Mouse (Mus musculus): Measurements from ENCODE around the gene Hamp. TPM values are rescaled to one million over a fixed set of nuclear protein-coding genes. Genes with fewer than 3 reads are reported as not detected.

Gene Hamp
- total and polyA plus RNA-seq, 3 experiments: not detected

GRCm38 (mm10) chr7:30965677-30966076 is 21.8 kb upstream of the Hamp start:
- Histone ChIP-seq H3K4me1 (ENCODE audit: insufficient read depth, low read depth, low read length) (peaks cover 13% of the 10 kb centered on the region; the same call in 1 of the 2 replicates), H3K9me3 (replicated peaks) (no peaks in the 10 kb centered on the region), H3K27me3 (ENCODE audit: insufficient read depth, low read length) (peaks cover 22% of the 10 kb centered on the region), H3K36me3 (replicated peaks) (no peaks in the 10 kb centered on the region), H3K4me3 (ENCODE audit: low read depth, low read length) (no peak overlapping the region)
- DNase-seq (ENCODE audit: low spot score) (no peak), ATAC-seq (ENCODE audit: extremely low read depth, insufficient number of reproducible peaks, low FRiP score, poor library complexity, severe bottlenecking) (no peak)
- TF ChIP-seq GATA2 (IDR thresholded peaks at IDR 0.05; ENCODE audit: borderline replicate concordance, low read depth, low read length) (no peak), POLR2AphosphoS5 (IDR thresholded peaks at IDR 0.05; ENCODE audit: insufficient replicate concordance, low read depth, low read length) (no peak), CTCF (IDR thresholded peaks at IDR 0.05; ENCODE audit: low read depth, low read length) (no peak), GATA1 (IDR thresholded peaks at IDR 0.05; ENCODE audit: borderline replicate concordance, low read length) (no peak), TAL1 (conservative IDR thresholded peaks at IDR 0.05; ENCODE audit: low read depth, low read length) (no peak)

- Histone ChIP-seq H3K4me3 (ENCODE audit: low read depth, low read length) (no peak overlapping the region), H3K36me3 (replicated peaks) (peaks cover 6% of the 10 kb centered on the region), H3K4me1 (ENCODE audit: insufficient read depth, low read depth, low read length) (peaks cover 18% of the 10 kb centered on the region), H3K9me3 (replicated peaks) (no peaks in the 10 kb centered on the region), H3K27me3 (ENCODE audit: insufficient read depth, low read length) (peaks cover 16% of the 10 kb centered on the region)
- ATAC-seq (ENCODE audit: extremely low read depth, insufficient number of reproducible peaks, low FRiP score, poor library complexity, severe bottlenecking) (no peak), DNase-seq (ENCODE audit: low spot score) (no peak)
- no peak for TF ChIP-seq GATA1 (IDR thresholded peaks at IDR 0.05; ENCODE audit: borderline replicate concordance, low read length)
- TF ChIP-seq TAL1 (conservative IDR thresholded peaks at IDR 0.05; ENCODE audit: low read depth, low read length): no peak
- no peak for TF ChIP-seq GATA2 (IDR thresholded peaks at IDR 0.05; ENCODE audit: borderline replicate concordance, low read depth, low read length)
- no peak for TF ChIP-seq POLR2AphosphoS5 (IDR thresholded peaks at IDR 0.05; ENCODE audit: insufficient replicate concordance, low read depth, low read length)
- TF ChIP-seq CTCF (IDR thresholded peaks at IDR 0.05; ENCODE audit: low read depth, low read length): no peak
These were observed 20.5 kb upstream of the Hamp start for GRCm38 (mm10) chr7:30964366-30964765.

GRCm38 (mm10) chr7:30962862-30963261 is 19.0 kb upstream of the Hamp start:
- H3K4me3 ChIP-seq (ENCODE audit: low read depth, low read length): no peak overlapping the region

GRCm38 (mm10) chr7:30959786-30960349 is 16.0 kb upstream of the Hamp start:
- Histone ChIP-seq H3K4me1 (ENCODE audit: insufficient read depth, low read depth, low read length) (peaks cover 31% of the 10 kb centered on the region), H3K9me3 (replicated peaks) (no peaks in the 10 kb centered on the region), H3K36me3 (replicated peaks) (peaks cover 31% of the 10 kb centered on the region), H3K27me3 (ENCODE audit: insufficient read depth, low read length) (peaks cover 3% of the 10 kb centered on the region; the same call in 1 of the 2 replicates), H3K4me3 (ENCODE audit: low read depth, low read length) (no peak overlapping the region)
- no peak for DNase-seq (ENCODE audit: low spot score)
- ATAC-seq (ENCODE audit: extremely low read depth, insufficient number of reproducible peaks, low FRiP score, poor library complexity, severe bottlenecking): no peak
- no peak for TF ChIP-seq TAL1 (conservative IDR thresholded peaks at IDR 0.05; ENCODE audit: low read depth, low read length)
- TF ChIP-seq CTCF (IDR thresholded peaks at IDR 0.05; ENCODE audit: low read depth, low read length): no peak
- no peak for TF ChIP-seq GATA1 (IDR thresholded peaks at IDR 0.05; ENCODE audit: borderline replicate concordance, low read length)
- TF ChIP-seq POLR2AphosphoS5 (IDR thresholded peaks at IDR 0.05; ENCODE audit: insufficient replicate concordance, low read depth, low read length): no peak
- TF ChIP-seq GATA2 (IDR thresholded peaks at IDR 0.05; ENCODE audit: borderline replicate concordance, low read depth, low read length): no peak

More at GRCm38 (mm10) chr7:30962862-30963261, 19.0 kb upstream of the Hamp start:
- DNase-seq (ENCODE audit: low spot score) (no peak), ATAC-seq (ENCODE audit: extremely low read depth, insufficient number of reproducible peaks, low FRiP score, poor library complexity, severe bottlenecking) (no peak)
- H3K27me3 ChIP-seq (ENCODE audit: insufficient read depth, low read length): peaks cover 12% of the 10 kb centered on the region
- no peaks in the 10 kb centered on the region for H3K9me3 ChIP-seq (replicated peaks)
- no peak for TF ChIP-seq GATA2 (IDR thresholded peaks at IDR 0.05; ENCODE audit: borderline replicate concordance, low read depth, low read length)
- TF ChIP-seq TAL1 (conservative IDR thresholded peaks at IDR 0.05; ENCODE audit: low read depth, low read length): no peak
- TF ChIP-seq CTCF (IDR thresholded peaks at IDR 0.05; ENCODE audit: low read depth, low read length): no peak
- TF ChIP-seq GATA1 (IDR thresholded peaks at IDR 0.05; ENCODE audit: borderline replicate concordance, low read length): no peak
- no peak for TF ChIP-seq POLR2AphosphoS5 (IDR thresholded peaks at IDR 0.05; ENCODE audit: insufficient replicate concordance, low read depth, low read length)
- H3K36me3 ChIP-seq (replicated peaks): peaks cover 21% of the 10 kb centered on the region
- peaks cover 33% of the 10 kb centered on the region for H3K4me1 ChIP-seq (ENCODE audit: insufficient read depth, low read depth, low read length)

- ATAC-seq (ENCODE audit: extremely low read depth, insufficient number of reproducible peaks, low FRiP score, poor library complexity, severe bottlenecking): no peak
- no peaks in the 10 kb centered on the region for H3K9me3 ChIP-seq (replicated peaks)
- H3K36me3 ChIP-seq (replicated peaks): peaks cover 40% of the 10 kb centered on the region
- no peak for DNase-seq (ENCODE audit: low spot score)
- H3K4me3 ChIP-seq (ENCODE audit: low read depth, low read length): peak overlapping the region; percentile 92; the same call in 1 of the 2 replicates
- TF ChIP-seq GATA2 (IDR thresholded peaks at IDR 0.05; ENCODE audit: borderline replicate concordance, low read depth, low read length) (no peak), CTCF (IDR thresholded peaks at IDR 0.05; ENCODE audit: low read depth, low read length) (no peak), GATA1 (IDR thresholded peaks at IDR 0.05; ENCODE audit: borderline replicate concordance, low read length) (no peak), TAL1 (conservative IDR thresholded peaks at IDR 0.05; ENCODE audit: low read depth, low read length) (no peak), POLR2AphosphoS5 (IDR thresholded peaks at IDR 0.05; ENCODE audit: insufficient replicate concordance, low read depth, low read length) (no peak; the same call in 1 of the 2 replicates)
- peaks cover 40% of the 10 kb centered on the region for H3K4me1 ChIP-seq (ENCODE audit: insufficient read depth, low read depth, low read length)
- H3K27me3 ChIP-seq (ENCODE audit: insufficient read depth, low read length): no peaks in the 10 kb centered on the region
These were observed 15.1 kb upstream of the Hamp start for GRCm38 (mm10) chr7:30958866-30959487.

- H3K4me3 ChIP-seq (ENCODE audit: low read depth, low read length): peak overlapping the region; percentile 92
- DNase-seq (ENCODE audit: low spot score) (no peak), ATAC-seq (ENCODE audit: extremely low read depth, insufficient number of reproducible peaks, low FRiP score, poor library complexity, severe bottlenecking) (no peak)
- no peaks in the 10 kb centered on the region for H3K9me3 ChIP-seq (replicated peaks)
- H3K4me1 ChIP-seq (ENCODE audit: insufficient read depth, low read depth, low read length): peaks cover 44% of the 10 kb centered on the region
- TF ChIP-seq GATA2 (IDR thresholded peaks at IDR 0.05; ENCODE audit: borderline replicate concordance, low read depth, low read length) (no peak), POLR2AphosphoS5 (IDR thresholded peaks at IDR 0.05; ENCODE audit: insufficient replicate concordance, low read depth, low read length) (no peak), TAL1 (conservative IDR thresholded peaks at IDR 0.05; ENCODE audit: low read depth, low read length) (no peak), CTCF (IDR thresholded peaks at IDR 0.05; ENCODE audit: low read depth, low read length) (no peak), GATA1 (IDR thresholded peaks at IDR 0.05; ENCODE audit: borderline replicate concordance, low read length) (no peak)
- no peaks in the 10 kb centered on the region for H3K27me3 ChIP-seq (ENCODE audit: insufficient read depth, low read length)
- peaks cover 47% of the 10 kb centered on the region for H3K36me3 ChIP-seq (replicated peaks)
These were observed 14.5 kb upstream of the Hamp start for GRCm38 (mm10) chr7:30958109-30958865.
